Mouse (Mus musculus) heart, adult 8-10 months (tissue): ENCODE results near the gene Fam162b. TPM values are rescaled to one million over a fixed set of nuclear protein-coding genes. Genes with fewer than 3 reads are reported as not detected.

Experiments used
- total RNA-seq, 4 experiments: library from RNA; stranded (reverse); gene quantifications; 2 replicates each; pipeline ENCODE4 v1.2.4; 2022

Gene Fam162b
- total RNA-seq, 4 experiments from 2014 or later, result not detected

Other genes with a start within 250 kb of the Fam162b start
- gene Gm49339, start 109.9 kb downstream of the Fam162b start, total RNA-seq, result under 1 TPM in 3 of 4 experiments, not detected in 1; 0.34 to 0.75 (median 0.72) TPM
- 1 to 10 TPM; 1.1 to 3.8 (median 2.0) TPM for gene Lilr4b, start 109.9 kb downstream of the Fam162b start, total RNA-seq
- 1 to 10 TPM in 3 of 4 experiments, under 1 TPM in 1; 0.88 to 5.6 (median 1.7) TPM for gene Lilrb4a, start 99.6 kb downstream of the Fam162b start, total RNA-seq
- gene Gprc6a, start 40.9 kb upstream of the Fam162b start, total RNA-seq, result not detected
- gene Rfx6, start 87.2 kb upstream of the Fam162b start, total RNA-seq, result not detected